ENCODE assay signal across 18 mouse cellular contexts in the genomic region with DNA sequence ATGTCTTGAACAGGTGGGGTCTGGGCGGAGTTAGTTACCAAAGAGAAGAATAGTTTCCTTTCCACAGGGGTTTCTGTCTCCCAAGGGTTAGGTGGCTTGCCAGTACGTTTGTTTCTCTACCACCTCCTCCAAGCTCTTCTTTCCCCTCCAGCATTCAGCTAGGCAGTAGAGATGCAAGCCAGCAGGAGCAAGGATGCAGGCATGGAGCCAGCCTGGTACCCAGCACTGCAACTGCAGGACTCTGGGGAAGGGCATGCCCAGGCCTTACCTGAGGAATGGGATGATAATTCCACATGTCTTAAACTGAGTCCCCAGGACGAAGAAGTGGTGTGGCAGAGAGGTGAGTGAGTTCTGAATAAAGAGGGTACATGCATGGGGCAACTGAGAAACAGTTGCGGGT. TPM values are rescaled to one million over a fixed set of nuclear protein-coding genes. Genes with fewer than 3 reads are reported as not detected.
DNase-seq lines count a peak whose midpoint lies in the region; TF ChIP-seq lines count a peak whose summit lies in the region.
"Had no signal": no experiment of that assay in that cellular context is flagged by ENCODE, and none has a peak within 500 bp of the region (broad histone marks: within the 10 kb centered on the region; RNA-seq: fewer than 3 reads in every experiment).

No protein-coding gene starts in this region.

- no peak for TF ChIP-seq CTCF in left cerebral cortex, adult 2 months (IDR thresholded peaks at IDR 0.05)

- H3K4me3 ChIP-seq in left cerebral cortex, adult 2 months, result no peak overlapping the region

- DNase-seq in cerebellum, postnatal 10 days, result peak; percentile 59 to 63
- DNase-seq in cerebellum, adult 9-10 months, result no peak
- DNase-seq in cerebellum, postnatal 25 days, result peak; percentile 51 to 69
- no peak for DNase-seq in cerebellum, adult 8-10 months
- DNase-seq in left cerebral cortex, postnatal 4 days, result peak; percentile 43
- no peak for DNase-seq in left cerebral cortex, adult 2 months (ENCODE audit: extremely low spot score in 1 of 2, low spot score in 2 of 2)
- DNase-seq: adrenal gland, adult 2 months; adrenal gland, adult 8-10 months; adrenal gland, postnatal 10 days; adrenal gland, postnatal 14 days; adrenal gland, postnatal 25 days; adrenal gland, postnatal 36 days; B cell, adult 2 months; cerebellum, adult 11 months; cerebellum, adult 11-12 months; cerebellum, adult 18-20 months had no signal

- intact Hi-C loops in left cerebral cortex, postnatal 4 days (cut with DNase I), result no loop called here
- intact Hi-C loops in left cerebral cortex, adult 2 months (cut with DNase I), result no loop called here

- H3K27ac ChIP-seq in left cerebral cortex, adult 2 months, result no peak overlapping the region

RNA-seq across cellular contexts. Expression of a gene that starts 12.2 kb away (rescaled TPM):
- total RNA-seq in left cerebral cortex, postnatal 4 days (2021), result under 1 TPM; 0.14 TPM
- not detected for total RNA-seq in left cerebral cortex, adult 2 months (2021)
- total RNA-seq: adrenal gland, adult 18-20 months; adrenal gland, adult 2 months; adrenal gland, adult 8-10 months; adrenal gland, postnatal 25 days; adrenal gland, postnatal 36 days; MEL had no signal

RNA-seq across cellular contexts. Expression of a gene that starts 59.1 kb away (rescaled TPM):
- 10 to 100 TPM; 68.5 to 78.5 TPM for total RNA-seq in left cerebral cortex, postnatal 4 days (2021)
- total RNA-seq in left cerebral cortex, adult 2 months (2021), result 10 to 100 TPM; 72.1 to 75.2 TPM

Comparison
In these comparisons a context has a peak if more than half of its experiments do, and no peak if none do; other contexts are left out.
1. DNase-seq: peak in cerebellum, postnatal 10 days (2 of 2), cerebellum, postnatal 25 days (2 of 2) and left cerebral cortex, postnatal 4 days (single experiment); none in cerebellum, adult 9-10 months (single experiment), cerebellum, adult 8-10 months (single experiment) and left cerebral cortex, adult 2 months (0 of 2).